In the genomic region with DNA sequence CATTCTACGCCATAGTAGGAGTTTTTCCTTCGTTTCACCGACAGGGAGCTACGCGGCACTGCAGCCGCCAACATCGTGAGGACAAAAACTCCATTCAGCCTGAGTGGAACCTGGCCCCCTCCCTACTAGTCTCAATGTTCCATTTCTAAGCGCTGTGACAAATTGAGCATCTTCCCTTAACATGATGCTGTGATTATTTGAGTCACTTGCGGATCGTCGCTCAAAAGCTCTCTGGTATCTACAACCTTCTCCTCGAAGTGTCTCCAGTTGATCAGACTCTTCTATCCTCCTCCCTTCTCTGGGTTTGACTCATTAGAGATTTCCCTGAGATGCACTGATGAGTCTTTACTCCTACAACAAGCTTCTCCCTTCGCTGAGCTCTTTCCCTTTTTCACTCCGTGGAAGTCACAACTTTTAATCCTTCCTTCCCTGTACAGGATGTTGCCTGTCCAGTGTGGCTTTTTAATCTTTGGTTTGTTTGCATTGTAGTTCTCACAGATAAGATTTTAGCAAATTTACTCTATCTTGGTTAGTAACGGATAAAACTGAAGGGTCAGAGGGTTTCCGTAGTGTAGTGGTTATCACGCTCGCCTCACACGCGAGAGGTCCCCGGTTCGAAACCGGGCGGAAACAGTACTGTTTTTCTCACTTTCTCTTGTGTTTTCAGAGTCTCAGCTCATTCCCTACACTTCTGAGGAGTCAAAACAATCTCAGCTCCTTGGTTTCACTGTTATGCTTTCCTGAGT, we compare ENCODE assay signal across 8 mouse cellular contexts.
DNase-seq lines count a peak whose midpoint lies in the region; ATAC-seq and TF ChIP-seq lines count a peak whose summit lies in the region.

No protein-coding gene starts in this region.

- peak overlapping the region; percentile 93 for H3K4me3 ChIP-seq in testis, adult 2 months (ENCODE audit: control insufficient read depth, low read depth, low read length)
- H3K4me3 ChIP-seq in hindbrain, embryonic 14.5 days (replicated peaks; ENCODE audit: low read length), result peak overlapping the region; percentile 20
- peak overlapping the region; percentile 0 for H3K4me3 ChIP-seq in midbrain, embryonic 14.5 days (replicated peaks; ENCODE audit: low read depth, low read length)

- peak overlapping the region; percentile 39 for H3K4me2 ChIP-seq in hindbrain, embryonic 14.5 days (replicated peaks)
- peak overlapping the region; percentile 13 for H3K4me2 ChIP-seq in midbrain, embryonic 14.5 days (ENCODE audit: low read length)

- no peak for TF ChIP-seq POLR2A in testis, adult 2 months (IDR thresholded peaks at IDR 0.05; ENCODE audit: control insufficient read depth, low read depth, low read length)

- H3K36me3 ChIP-seq in testis, adult 2 months (ENCODE audit: control insufficient read depth, insufficient read depth, low read length), result no peaks in the 10 kb centered on the region
- no peaks in the 10 kb centered on the region for H3K36me3 ChIP-seq in hindbrain, embryonic 14.5 days (replicated peaks; ENCODE audit: control insufficient read depth, insufficient read depth)
- H3K36me3 ChIP-seq in midbrain, embryonic 14.5 days (ENCODE audit: control insufficient read depth, insufficient read depth, low read length), result no peaks in the 10 kb centered on the region

- no peaks in the 10 kb centered on the region for H3K9me3 ChIP-seq in hindbrain, embryonic 14.5 days (ENCODE audit: control insufficient read depth, low read length)
- H3K9me3 ChIP-seq in midbrain, embryonic 14.5 days (ENCODE audit: control insufficient read depth, low read length), result no peaks in the 10 kb centered on the region

- ATAC-seq in frontal cortex, adult (ENCODE audit: low TSS enrichment), result no peak; the same call in none of the 2 replicates
- no peak for ATAC-seq in hindbrain, embryonic 14.5 days (ENCODE audit: low FRiP score)
- ATAC-seq in midbrain, embryonic 14.5 days (ENCODE audit: low FRiP score, low TSS enrichment), result no peak

- no peak overlapping the region for H3K9ac ChIP-seq in hindbrain, embryonic 14.5 days
- H3K9ac ChIP-seq in midbrain, embryonic 14.5 days (replicated peaks; ENCODE audit: low read length), result no peak overlapping the region

- H3K27me3 ChIP-seq in testis, adult 2 months (ENCODE audit: control insufficient read depth, insufficient read depth, low read length), result peaks cover 16% of the 10 kb centered on the region
- H3K27me3 ChIP-seq in hindbrain, embryonic 14.5 days (ENCODE audit: control insufficient read depth, insufficient read depth, low read length), result peaks cover 62% of the 10 kb centered on the region
- peaks cover 58% of the 10 kb centered on the region for H3K27me3 ChIP-seq in midbrain, embryonic 14.5 days (ENCODE audit: control insufficient read depth, insufficient read depth, low read length)

- peak; percentile 62 to 66 for DNase-seq in frontal cortex, postnatal 36 days (ENCODE audit: low spot score in 2 of 2)
- no peak for DNase-seq in testis, postnatal 14 days (ENCODE audit: low spot score)
- peak; percentile 66 for DNase-seq in hindbrain, embryonic 14.5 days (ENCODE audit: low spot score)
- DNase-seq in midbrain, embryonic 14.5 days, result peak; percentile 59
- DNase-seq in gastrocnemius, adult 8-10 months (ENCODE audit: low spot score in 2 of 2), result no peak
- no peak for DNase-seq in spleen, postnatal 36 days (ENCODE audit: low spot score in 2 of 2)

- no peak for TF ChIP-seq CTCF in testis, adult 2 months (IDR thresholded peaks at IDR 0.05; ENCODE audit: control insufficient read depth, insufficient read depth, insufficient replicate concordance, low read depth, low read length)

- no peak overlapping the region for H3K27ac ChIP-seq in testis, adult 2 months (ENCODE audit: control insufficient read depth, insufficient read depth, low read depth, low read length)
- no peak overlapping the region for H3K27ac ChIP-seq in hindbrain, embryonic 14.5 days
- H3K27ac ChIP-seq in midbrain, embryonic 14.5 days (replicated peaks; ENCODE audit: low read depth, low read length), result no peak overlapping the region

- peaks cover 5% of the 10 kb centered on the region for H3K4me1 ChIP-seq in testis, adult 2 months (ENCODE audit: control insufficient read depth, insufficient read depth, low read length)
- no peaks in the 10 kb centered on the region for H3K4me1 ChIP-seq in hindbrain, embryonic 14.5 days (replicated peaks; ENCODE audit: control insufficient read depth, insufficient read depth, low read length)
- 0 out of 2 replicates have a peak, but pooled peaks cover 5% of the 10 kb centered on the region for H3K4me1 ChIP-seq in midbrain, embryonic 14.5 days (ENCODE audit: control insufficient read depth, insufficient read depth, low read length)

- WGBS in hindbrain, embryonic 14.5 days, result 4% methylated on average over 24 of the region's 24 CpGs
- WGBS in midbrain, embryonic 14.5 days, result 2% methylated on average over 24 of the region's 24 CpGs

Comparison
In these comparisons a context has a peak if more than half of its experiments do, and no peak if none do; other contexts are left out.
1. DNase-seq: peak in frontal cortex, postnatal 36 days (2 of 2), hindbrain, embryonic 14.5 days (single experiment) and midbrain, embryonic 14.5 days (single experiment); none in testis, postnatal 14 days (single experiment), gastrocnemius, adult 8-10 months (0 of 2) and spleen, postnatal 36 days (0 of 2).
2. H3K4me3 ChIP-seq: peak in every context shown above with its lines; median percentile 93 in testis, adult 2 months; 20 in hindbrain, embryonic 14.5 days; 0 in midbrain, embryonic 14.5 days.